Mouse (Mus musculus) kidney, adult 2 months (tissue): ENCODE data around the gene Akt2.

Experiments
- CTCF ChIP-seq: fragments of 200-500 bp; conservative IDR thresholded peaks from 2 replicates; pipeline ENCODE4 v1.5.1; 2011; ENCODE audit warnings: low read depth, mild to moderate bottlenecking, control low read depth, low read length, moderate library complexity, mixed read lengths; ENCODE audit not compliant: insufficient read depth, insufficient read length
- POLR2A ChIP-seq: fragments of 200-500 bp; IDR thresholded peaks from one replicate; pipeline ENCODE4 v1.6.1; 2011; ENCODE audit warnings: low read depth, low read length, control low read depth

DNA sequence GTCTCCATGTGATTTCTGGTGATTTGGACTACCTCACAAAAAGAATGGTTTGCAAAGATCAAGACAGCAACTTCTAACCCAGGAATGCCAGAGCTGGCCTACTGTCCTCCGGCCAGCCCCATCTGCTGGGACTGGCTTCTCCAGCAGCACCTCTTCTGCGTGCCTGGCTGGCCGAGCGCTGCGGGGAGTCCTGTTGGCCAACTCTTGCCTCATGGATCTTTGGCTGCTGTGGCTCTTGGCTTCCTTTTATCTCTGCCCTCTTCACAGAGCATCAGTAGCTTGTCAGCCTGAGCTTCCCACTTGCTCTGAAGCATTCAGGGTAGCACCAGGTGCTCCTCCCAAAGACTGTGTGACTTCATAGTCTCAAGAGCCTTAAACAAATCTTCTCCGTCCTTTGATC, 36.8 kb downstream of the Akt2 start:
- TF ChIP-seq CTCF (no peak), POLR2A (no peak)
